Mouse (Mus musculus): Measurements from ENCODE around the gene Shcbp1l. TPM values are rescaled to one million over a fixed set of nuclear protein-coding genes. Genes with fewer than 3 reads are reported as not detected.
A peak's percentile ranks its signal among the peaks of the same experiment; 100 is the strongest.
"Not testable (repeated sequence)": the region's sequence is repeated elsewhere in the genome, so short reads cannot be mapped to it uniquely, and the experiment has no call there.

Shcbp1l gene
- total RNA-seq (2021): 1 to 10 TPM; 2.8 to 5.3 TPM

DNA sequence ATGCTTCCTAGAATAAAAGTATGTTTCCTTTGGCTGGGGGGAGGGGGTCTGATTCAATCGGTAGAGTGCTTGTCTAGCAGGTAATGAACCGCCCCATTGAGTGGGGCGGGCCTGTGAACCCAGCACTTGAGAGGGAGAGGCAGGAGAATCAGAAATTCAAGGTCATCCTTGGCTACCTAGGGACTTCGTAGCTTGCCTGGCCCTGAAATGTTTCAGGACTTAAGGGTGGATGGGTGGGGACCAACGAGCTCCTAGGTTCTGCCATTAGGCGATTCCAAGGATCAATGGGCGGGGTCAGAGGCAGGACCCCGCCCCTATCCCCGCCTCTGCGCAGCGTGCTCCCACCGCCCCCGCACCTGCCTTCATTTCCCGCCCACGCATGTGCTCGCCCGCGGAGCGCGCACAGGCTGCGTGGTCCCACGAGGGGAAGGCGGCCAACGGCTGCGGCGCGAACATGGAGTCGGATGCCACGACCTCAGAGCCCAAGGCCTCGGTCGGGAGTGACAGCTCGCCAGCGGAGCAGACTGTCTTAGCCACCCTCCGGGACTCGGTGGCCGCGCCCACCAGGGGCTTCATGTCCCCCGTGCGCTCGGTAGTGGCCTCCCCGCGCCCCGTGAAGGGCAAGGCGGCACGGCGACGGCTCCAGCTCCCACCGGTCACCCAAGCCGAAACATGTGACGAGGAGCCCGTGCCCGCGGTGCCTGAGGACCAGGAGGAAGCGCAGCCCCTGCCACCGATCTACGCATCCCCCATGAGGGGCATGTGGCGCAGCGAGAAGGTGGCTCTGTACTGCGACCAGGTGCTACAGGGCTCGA lies at the start of gene Shcbp1l:
TSS of gene Shcbp1l (plus strand) at position 393 of the 815 bp plus-strand sequence.
- peak; percentile 65 to 72 for DNase-seq (ENCODE audit: extremely low spot score in 1 of 2, low spot score in 1 of 2)

DNA sequence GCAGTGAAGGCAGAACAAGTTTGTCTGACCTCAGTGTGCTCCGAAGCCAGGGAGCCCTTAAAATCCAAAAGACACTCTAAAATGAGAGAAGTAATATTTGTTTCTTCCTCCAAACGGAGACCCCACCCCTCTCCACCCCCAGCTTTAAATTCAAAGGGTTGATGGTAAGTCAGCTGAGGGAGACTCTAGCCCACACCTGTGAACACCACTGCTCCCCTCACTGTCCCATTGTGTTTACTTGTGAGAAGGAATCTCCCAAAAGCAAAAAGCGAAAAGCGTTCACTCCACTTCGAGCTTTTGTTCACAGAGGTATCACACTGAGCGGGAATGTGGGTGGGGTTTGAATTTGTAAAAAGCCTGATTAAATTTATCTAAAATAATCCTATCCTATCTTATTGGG lies 48.5 kb upstream of the Shcbp1l start:
- DNase-seq (ENCODE audit: extremely low spot score in 1 of 2, low spot score in 1 of 2): no peak

DNA sequence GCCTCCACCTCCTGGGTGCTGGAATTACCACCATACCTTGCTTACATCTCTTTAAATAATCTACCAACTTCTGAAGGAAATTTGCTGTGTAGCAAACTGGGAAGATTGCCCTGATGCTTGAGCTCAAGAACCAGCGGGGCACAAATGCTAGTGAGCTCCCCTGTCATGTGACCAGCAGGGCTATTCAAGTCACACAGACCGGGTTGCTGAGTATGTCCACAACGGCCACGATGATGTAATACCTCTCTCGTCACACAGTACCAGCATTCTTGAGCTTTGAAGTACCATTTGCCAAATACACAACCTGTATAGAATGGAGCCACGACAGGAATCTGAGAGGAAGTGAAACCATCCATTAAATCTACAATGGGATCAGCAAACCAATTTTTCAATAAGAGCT lies 46.4 kb upstream of the Shcbp1l start:
- no peak for DNase-seq (ENCODE audit: extremely low spot score in 1 of 2, low spot score in 1 of 2)

DNA sequence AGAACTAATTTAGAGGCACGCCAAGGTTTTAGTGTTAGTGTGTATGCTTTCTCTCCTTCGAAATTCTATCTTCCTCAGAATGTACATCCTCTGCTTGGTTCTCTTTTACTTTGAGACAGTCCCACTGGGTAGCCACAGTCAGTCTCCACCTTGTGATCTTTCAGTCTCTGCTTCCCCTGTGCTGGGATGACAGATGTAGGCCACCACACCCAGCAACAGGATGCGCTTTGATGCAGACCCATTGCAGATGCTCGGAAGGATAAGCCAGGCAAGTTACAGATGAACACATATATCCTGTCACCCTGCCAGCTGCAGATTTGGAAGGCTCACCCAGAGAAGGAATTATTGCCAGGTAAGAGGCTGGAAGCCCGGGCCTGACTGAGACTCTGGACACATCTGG lies 45.1 kb upstream of the Shcbp1l start:
- no peak for DNase-seq (ENCODE audit: extremely low spot score in 1 of 2, low spot score in 1 of 2)

DNA sequence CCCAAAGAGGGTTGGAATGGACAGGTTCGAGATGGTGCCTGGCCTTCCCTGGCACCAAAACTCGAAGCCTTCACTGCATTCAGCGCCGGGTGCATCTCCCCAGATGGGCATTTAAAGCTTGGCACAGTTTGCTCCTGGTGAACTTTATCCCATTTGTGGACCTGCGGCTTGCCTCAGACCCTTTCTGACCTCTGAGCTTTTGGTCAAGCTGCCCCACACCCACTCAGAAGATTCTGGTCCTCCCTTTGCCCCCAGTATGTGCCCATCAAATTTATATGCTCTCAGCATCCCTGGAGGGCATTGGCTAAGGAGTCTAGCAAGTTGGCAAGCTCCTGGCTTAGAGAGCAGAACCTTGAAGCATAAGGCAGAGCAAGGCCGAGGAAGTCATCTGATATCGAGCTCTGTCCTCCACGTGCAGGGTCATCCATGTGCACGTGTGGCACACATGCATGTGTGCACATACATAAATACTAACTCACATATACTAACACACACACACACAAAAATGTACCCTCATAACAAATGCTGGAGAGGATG lies 44.1 kb upstream of the Shcbp1l start:
- DNase-seq (ENCODE audit: extremely low spot score in 1 of 2, low spot score in 1 of 2): no peak

DNA sequence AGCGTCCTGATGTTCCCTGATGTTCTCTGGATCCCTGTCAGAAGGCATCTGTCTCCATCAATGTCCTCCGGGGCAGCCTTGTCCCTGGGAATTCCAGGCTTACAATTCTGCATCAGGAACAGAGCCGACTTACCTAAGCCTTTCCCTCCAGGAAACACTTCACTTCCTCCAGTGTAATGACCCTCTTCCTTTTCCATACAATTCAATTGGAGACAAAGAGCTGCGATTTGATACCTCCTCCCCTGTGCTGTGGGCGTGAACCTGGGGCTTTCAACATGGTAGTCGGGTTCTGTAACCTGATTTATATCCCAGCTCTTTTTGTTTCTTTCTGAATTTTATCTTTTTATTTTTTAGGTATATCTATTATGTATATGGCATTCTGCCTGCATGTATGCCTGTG lies 39.9 kb upstream of the Shcbp1l start:
- no peak for DNase-seq (ENCODE audit: extremely low spot score in 1 of 2, low spot score in 1 of 2)

DNA sequence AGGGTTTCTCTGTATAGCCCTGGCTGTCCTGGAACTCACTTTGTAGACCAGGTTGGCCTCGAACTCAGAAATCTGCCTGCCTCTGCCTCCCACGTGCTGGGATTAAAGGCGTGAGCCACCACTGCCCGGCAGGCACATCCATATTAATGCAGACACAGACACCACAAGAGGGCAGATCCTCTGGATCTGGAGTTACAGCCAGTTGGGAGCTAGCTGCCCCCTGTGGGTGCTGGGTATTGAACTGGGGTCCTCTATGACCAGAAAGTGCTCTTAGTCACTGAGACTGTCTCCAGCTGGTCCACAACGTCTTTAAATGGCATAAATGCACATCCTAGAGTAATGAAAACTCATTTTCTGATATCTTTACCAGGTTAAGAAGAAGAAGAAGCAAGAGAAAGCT lies 39.3 kb upstream of the Shcbp1l start:
- DNase-seq (ENCODE audit: extremely low spot score in 1 of 2, low spot score in 1 of 2): not testable (repeated sequence)

DNA sequence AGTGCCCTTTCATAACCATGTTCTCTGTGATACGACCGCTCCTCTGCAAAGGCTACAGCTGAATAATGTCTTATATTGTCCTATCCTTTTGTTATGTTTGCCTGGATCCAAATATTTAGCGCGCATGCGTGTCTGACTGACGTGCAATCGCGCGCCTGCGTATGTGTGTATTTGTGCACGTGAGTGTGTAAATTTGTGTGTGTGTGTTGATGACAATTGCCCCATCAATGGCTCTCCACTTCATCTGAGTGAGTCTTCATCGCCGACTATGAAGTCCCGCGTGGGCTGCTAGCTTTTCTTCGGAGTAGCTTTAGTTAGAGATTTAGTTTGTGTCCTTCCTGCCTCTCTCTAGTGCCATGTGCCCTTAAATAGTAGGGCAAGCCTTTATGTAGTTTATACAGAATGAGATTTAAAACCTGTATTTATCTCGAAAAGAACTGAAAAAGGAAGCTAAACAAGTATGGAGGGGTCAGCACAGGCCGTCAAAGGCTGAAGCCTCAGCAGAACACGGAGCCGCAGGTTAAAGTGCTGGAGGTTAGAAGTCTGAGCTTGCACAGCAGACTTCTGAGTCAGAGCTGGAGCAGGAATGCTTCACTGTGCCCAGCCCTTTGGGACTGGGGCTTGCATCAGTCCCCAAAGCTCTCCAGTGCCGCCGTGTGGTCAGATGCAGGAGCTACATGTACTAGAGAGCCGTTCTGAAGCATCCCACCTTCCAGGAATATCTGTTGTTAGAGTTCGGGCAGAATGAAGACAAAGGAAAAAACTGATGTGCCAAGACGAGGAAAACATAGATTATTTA lies 38.5 kb upstream of the Shcbp1l start:
- peak; percentile 58 to 88 for DNase-seq (ENCODE audit: extremely low spot score in 1 of 2, low spot score in 1 of 2)

DNA sequence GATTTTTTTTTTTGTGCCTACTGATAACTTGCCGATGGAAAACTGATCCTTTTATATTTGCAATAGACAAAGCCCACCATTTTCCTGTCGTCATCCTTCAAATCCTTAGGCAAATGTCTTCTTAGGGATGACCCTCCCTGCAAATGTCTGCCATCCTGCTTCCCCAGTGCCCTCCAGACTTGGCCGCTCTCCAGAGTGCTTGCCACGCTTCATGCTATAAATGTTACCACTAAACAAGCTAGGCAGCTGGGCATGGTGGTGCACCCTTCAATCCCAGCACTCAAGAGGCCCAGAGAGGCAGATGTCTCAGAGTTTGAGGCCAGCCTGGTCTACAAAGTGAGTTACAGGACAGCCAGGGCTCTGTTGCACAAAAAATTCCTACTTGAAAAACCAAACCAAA lies 29.3 kb upstream of the Shcbp1l start:
- not testable (repeated sequence) for DNase-seq (ENCODE audit: extremely low spot score in 1 of 2, low spot score in 1 of 2)

DNA sequence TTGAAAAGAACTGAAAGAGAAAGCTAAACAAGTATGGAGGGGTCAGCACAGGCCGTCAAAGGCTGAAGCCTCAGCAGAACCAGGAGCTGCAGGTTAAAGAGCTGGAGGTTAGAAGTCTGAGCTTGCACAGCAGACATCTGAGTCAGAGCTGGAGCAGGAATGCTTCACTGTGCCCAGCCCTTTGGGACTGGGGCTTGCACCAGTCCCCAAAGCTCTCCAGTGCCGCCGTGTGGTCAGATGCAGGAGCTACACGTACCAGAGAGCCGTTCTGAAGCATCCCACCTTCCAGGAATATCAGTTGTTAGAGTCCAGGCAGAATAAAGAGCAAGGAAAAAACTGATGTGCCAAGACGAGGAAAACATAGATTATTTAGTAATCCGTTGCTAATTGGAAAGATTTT lies 23.2 kb upstream of the Shcbp1l start:
- DNase-seq (ENCODE audit: extremely low spot score in 1 of 2, low spot score in 1 of 2): peak; percentile 40 to 77

DNA sequence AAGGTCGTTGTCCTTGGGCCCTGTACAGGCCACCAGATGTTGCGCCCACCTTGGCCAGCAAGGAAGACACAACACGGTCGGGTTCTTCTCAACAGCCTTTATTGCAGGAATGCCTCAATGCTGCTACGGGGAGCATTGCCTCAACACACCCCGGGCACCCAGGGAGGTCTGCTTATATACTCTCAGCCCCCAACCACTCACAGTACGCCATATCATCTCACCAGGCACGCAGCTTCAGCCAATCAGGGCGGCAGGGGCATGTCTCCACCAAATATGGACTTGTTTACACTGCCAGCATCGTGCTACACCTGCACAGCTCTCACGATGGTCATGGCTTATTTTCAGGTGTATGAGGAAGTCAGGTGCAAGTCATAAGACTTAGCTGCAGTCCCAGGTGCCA lies 17.3 kb upstream of the Shcbp1l start:
- not testable (repeated sequence) for DNase-seq (ENCODE audit: extremely low spot score in 1 of 2, low spot score in 1 of 2)

DNA sequence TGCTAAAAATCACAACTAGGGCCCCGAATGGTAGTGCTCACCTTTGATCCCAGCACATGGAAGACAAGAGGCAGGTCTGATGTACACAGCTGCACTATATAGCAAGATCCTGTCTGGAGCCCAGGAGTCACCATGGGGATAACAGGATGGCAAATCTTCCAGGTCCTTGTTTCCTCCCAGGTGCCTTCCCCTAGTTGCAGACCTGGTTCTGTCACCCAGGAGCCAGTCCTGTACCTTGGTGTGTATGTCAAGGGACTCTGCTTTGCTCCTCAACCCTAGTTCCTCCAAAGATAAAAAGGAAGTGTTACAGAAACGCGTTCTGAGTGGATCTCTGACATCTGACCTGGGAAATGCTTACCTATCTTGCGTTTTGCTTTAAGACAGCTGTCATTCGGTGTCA lies 16.7 kb upstream of the Shcbp1l start:
- DNase-seq (ENCODE audit: extremely low spot score in 1 of 2, low spot score in 1 of 2): not testable (repeated sequence)

DNA sequence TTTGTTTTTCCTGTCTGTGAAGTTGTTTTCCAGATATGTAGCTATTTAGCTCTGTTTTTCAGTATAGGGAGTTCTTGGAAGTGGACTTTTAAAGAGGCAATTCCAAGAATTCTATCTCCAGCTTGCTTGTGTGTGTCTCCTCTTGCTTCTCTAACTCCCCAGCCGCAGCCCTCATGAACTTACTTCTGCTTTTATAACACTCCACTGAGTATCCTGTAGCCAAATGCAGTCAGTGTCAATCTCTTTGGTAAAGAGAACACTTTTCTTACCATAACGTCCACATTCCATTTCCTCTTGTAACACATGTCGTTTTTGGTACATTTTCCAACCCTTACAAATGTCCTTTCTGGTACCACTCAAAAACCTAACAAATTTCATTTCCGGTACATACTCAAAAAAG lies 14.0 kb upstream of the Shcbp1l start:
- DNase-seq (ENCODE audit: extremely low spot score in 1 of 2, low spot score in 1 of 2): not testable (repeated sequence)

DNA sequence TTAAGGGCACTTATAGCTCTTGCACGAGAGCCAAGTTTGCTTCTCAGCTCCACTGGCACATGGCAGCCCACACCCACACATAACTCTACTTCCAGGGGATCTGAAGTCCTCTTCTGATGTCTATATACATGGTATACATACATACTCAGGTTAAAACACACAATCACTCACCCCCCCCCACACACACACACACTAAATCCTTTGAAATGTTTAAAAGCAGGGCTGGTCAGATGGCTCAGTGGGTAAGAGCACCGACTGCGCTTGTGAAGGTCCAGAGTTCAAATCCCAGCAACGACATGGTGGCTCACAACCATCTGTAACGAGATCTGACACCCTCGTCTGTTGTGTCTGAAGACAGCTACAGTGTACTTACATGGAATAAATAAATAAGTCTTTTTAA lies 13.2 kb upstream of the Shcbp1l start:
- DNase-seq (ENCODE audit: extremely low spot score in 1 of 2, low spot score in 1 of 2): no peak

DNA sequence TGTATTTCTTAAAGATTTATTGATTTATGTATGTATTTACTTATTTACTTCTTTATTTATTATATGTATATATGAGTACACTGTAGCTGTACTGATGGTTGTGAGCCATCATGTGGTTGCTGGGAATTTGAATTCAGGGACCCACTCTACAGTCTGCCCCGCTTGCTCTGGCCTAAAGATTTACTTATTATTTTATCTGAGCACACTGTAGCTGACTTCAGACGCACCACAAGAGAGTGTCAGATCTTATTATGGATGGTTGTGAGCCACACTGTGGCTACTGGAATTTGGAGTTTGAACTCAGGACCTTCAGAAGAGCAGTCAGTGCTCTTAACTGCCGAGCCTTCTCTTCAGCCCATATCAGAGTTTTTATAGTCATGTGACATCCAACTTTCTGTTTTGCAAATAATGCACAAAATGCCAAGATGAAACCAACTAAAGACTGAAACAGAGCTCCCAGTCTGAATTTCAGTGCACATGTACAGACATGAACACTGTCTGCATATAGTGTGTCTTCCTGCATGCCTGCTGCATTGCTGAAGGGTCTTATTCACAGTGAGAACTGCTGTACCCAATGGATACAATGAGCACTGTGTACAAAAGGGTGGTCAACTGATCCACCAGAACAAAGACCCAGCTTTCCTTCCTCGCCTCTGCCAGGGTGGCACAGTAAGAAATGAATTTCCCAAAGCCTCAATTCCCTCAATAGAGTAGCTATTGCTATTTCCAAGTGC lies 12.1 kb upstream of the Shcbp1l start:
- DNase-seq (ENCODE audit: extremely low spot score in 1 of 2, low spot score in 1 of 2): not testable (repeated sequence)

DNA sequence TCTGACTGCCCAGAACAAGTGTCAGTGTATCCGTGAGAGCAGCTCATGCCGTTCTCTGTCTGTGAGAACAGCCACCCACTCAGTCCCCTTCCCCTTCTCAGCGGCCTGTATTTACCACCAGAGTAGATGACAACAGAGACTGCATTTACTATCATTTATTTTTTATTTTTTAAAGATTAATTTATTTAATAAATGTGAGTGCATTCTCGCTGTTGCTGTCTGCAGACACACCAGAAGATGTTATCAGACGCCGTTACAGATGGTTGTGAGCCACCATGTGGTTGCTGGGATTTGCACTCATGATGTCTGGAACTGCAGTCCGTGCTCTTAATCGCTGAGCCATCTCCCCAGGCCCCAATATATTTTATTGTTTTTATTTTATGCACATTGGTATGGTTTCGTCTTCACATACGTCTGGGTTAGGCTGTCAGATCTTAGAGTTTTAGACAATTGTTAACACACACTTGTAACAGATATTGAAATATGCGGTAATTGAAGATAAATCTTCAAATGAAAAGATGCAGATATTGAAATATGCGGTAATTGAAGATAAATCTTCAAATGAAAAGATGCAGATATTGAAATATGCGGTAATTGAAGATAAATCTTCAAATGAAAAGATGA lies 11.5 kb upstream of the Shcbp1l start:
- peak; percentile 36 to 53 for DNase-seq (ENCODE audit: extremely low spot score in 1 of 2, low spot score in 1 of 2)

DNA sequence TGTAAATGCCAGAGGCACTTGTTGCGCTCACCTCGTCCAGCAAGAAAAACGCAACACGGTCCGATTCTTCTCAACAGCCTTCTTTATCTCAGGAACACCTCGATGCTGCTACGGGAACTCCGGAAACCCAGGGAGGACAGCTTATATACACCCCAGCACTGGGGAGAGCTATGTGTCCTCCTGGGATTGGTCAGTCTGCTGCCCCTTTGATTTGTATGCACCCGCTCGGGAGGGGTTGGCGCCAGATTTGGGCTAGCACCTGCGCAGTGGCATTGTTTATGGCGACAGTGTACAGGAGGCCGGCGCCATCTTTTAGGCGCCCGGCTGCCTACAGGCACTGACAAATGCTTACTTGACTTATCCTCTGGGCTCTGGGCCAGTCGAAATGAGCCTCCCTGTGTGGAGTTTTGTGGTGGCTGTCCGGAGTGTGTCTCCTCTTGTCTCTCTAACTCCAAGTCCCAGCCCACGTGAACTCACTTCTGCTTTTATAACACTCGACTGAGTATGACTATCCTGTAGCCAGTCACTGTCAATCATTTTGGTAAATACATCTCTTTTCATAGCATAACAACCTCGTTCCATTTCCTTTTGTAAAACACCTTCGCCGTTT lies 10.7 kb upstream of the Shcbp1l start:
- DNase-seq (ENCODE audit: extremely low spot score in 1 of 2, low spot score in 1 of 2): peak; percentile 40 to 42

DNA sequence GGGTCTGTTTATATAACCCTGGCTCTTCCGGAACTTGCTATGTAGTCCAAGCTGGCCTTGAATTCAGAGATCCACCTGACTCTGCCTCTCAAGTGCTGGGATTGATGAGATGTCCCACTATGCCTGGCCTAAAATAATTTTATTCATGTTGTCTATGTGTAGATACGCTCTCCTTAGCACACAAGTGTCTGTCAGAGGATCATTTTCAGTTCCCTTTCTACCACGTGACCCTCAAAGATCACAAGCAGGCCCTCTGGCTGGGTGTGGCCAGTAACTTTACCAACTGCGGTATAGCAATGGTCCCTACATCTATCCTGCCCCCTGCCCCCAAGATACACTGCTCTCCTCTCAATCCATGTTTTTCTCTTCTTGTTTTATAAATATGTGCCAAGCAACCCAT lies 10.0 kb upstream of the Shcbp1l start:
- DNase-seq (ENCODE audit: extremely low spot score in 1 of 2, low spot score in 1 of 2): peak in 1 of 2 experiments; percentile 12

DNA sequence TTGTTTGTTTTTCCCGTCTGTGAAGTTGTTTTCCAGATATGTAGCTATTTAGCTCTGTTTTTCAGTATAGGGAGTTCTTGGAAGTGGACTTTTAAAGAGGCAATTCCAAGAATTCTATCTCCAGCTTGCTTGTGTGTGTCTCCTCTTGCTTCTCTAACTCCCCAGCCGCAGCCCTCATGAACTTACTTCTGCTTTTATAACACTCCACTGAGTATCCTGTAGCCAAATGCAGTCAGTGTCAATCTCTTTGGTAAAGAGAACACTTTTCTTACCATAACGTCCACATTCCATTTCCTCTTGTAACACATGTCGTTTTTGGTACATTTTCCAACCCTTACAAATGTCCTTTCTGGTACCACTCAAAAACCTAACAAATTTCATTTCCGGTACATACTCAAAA lies 9.2 kb upstream of the Shcbp1l start:
- DNase-seq (ENCODE audit: extremely low spot score in 1 of 2, low spot score in 1 of 2): not testable (repeated sequence)
